Mouse (Mus musculus): ENCODE data around the gene Btrc. TPM values are rescaled to one million over a fixed set of nuclear protein-coding genes. Genes with fewer than 3 reads are reported as not detected.
"Not testable (repeated sequence)": the region's sequence is repeated elsewhere in the genome, so short reads cannot be mapped to it uniquely, and the experiment has no call there.

Gene Btrc
- polyA plus RNA-seq, 1 experiment from 2014 or later: 37.4 TPM

DNA sequence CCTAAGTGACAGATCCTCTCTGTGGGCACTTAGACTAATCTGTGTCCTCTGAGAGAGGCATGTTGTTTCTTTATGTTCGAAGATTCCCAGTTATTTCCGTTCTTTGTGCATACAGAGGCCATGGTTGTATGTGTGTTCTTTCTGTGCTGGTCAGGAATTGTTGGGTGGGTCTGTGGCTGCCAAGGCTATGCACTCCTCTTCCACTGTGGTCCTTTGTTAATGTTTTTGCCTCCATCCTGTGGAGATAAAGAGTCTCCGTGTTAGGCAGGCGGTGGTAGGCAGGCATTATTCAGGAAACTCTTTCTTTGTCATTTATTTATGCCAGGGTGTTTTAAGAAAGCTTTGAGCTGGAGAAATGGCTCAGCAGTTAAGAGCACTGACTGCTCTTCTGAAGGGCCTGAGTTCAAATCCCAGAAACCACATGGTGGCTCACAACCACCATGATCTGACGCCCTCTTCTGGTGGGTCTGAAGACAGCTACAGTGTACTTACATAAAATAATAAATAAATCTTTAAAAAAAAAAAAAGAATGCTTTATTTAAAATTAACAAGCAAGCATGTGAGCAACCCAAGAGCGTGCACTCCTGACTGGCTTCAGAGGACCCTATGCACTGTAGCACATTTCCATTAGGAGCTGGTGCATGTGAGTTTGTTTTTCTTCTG is 67.6 kb downstream of the Btrc start:
- Histone ChIP-seq H3K27me3 (no peaks in the 10 kb centered on the region), H3K4me1 (0 out of 2 replicates have a peak, but pooled peaks cover 4% of the 10 kb centered on the region), H3K9me3 (no peaks in the 10 kb centered on the region), H3K4me2 (no peak overlapping the region), H3K9ac (no peak overlapping the region), H3K27ac (no peak overlapping the region), H3K4me3 (no peak overlapping the region), H3K36me3 (no peaks in the 10 kb centered on the region)
- WGBS: 74% methylated on average over 6 of the region's 6 CpGs
- ATAC-seq (ENCODE audit: borderline replicate concordance, extremely low read depth, low FRiP score, low TSS enrichment): peak; percentile 52; the same call in 1 of the 2 replicates

DNA sequence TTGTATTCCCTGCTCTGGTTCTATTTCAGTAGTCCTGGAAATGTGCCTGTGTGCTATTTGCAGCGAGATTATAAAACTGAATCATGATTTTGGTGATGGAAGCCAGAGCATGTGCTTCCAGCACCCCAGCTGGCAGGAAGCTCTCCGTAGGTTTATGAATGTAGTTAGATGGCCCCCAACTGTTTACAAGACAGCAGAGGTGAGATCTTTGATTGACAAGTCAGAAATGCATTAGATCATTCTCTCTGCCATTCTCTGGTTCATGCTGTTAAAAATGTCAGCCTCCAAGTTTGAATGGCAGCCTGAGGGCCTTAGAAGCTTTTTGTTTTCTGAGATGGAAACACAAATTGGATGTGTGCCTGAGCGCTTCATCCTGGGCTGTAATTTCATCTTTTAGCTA is 68.8 kb downstream of the Btrc start:
- ATAC-seq (ENCODE audit: borderline replicate concordance, extremely low read depth, low FRiP score, low TSS enrichment): no peak
- Histone ChIP-seq H3K9me3 (no peaks in the 10 kb centered on the region), H3K9ac (no peak overlapping the region), H3K27ac (no peak overlapping the region), H3K4me2 (no peak overlapping the region), H3K27me3 (no peaks in the 10 kb centered on the region), H3K36me3 (no peaks in the 10 kb centered on the region), H3K4me3 (no peak overlapping the region), H3K4me1 (0 out of 2 replicates have a peak, but pooled peaks cover 4% of the 10 kb centered on the region)
- 77% methylated on average over 3 of the region's 3 CpGs for WGBS

DNA sequence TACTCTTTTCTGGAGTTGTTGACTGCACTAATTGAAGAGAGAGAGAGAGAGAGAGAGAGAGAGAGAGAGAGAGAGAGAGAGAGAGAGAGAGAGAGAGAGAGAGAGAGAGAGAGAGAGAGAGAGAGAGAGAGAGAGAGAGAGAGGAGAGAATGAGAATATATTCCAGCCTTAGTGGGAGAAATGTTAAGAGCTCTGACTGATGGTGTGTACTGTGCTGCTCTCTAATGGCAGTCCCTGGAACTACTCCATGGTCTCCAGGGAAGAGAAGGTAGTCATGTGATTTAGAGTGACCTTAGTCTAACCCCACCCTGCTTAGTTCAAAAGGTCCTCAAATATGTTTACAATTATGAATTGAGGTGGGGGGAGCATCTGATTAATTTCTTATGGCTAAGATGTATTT is 72.5 kb downstream of the Btrc start:
- not testable (repeated sequence) for H3K9me3 ChIP-seq; ATAC-seq (ENCODE audit: borderline replicate concordance, extremely low read depth, low FRiP score, low TSS enrichment); H3K27me3 ChIP-seq; H3K4me2 ChIP-seq; H3K36me3 ChIP-seq; H3K9ac ChIP-seq; H3K27ac ChIP-seq; H3K4me3 ChIP-seq; H3K4me1 ChIP-seq

DNA sequence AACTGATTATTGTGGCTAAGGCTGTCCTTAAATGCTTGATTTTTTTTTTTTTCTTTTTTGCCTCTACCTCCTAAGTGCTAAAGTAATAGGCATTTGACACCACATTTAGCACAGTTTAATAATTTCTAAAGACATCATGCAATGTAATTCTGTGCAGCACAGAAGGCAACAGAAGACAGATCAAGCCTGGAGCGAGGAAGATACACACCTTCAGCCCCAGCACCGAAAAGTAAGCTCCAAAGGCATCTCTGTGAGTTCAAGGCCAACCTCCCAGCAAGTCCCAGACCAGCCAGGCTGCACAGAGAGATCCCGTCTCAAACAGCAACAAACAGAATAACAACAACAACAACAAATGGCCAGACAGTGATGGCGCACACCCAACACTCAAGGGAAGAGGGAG is 73.6 kb downstream of the Btrc start:
- 88% methylated on average over 4 of the region's 4 CpGs for WGBS
- H3K4me2 ChIP-seq: no peak overlapping the region

DNA sequence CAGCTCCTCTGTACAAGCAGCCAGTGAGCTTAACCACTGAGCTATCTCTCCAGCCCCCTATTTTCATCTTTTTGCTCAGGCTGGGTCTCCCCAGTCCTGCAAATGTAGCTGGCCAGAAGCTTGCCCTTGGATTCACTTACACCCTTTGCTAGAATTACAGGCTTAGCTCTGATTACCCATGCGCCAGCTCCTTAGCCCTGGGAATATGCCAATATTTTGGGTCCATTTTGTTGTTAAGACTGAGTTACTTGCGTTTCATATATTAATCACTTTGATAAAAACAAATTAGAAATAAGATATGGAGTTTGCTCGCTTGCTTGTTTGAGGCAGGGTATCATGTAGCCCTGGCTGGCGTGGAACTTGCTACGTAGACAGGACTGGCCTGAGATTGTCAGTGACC is 74.7 kb downstream of the Btrc start:
- no peak for ATAC-seq (ENCODE audit: borderline replicate concordance, extremely low read depth, low FRiP score, low TSS enrichment)
- H3K9me3 ChIP-seq: no peaks in the 10 kb centered on the region
- 84% methylated on average over 5 of the region's 5 CpGs for WGBS
- no peak overlapping the region for H3K9ac ChIP-seq
- H3K4me1 ChIP-seq: no peaks in the 10 kb centered on the region
- no peak overlapping the region for H3K4me2 ChIP-seq
- no peaks in the 10 kb centered on the region for H3K27me3 ChIP-seq
- no peak overlapping the region for H3K4me3 ChIP-seq
- no peak overlapping the region for H3K27ac ChIP-seq
- no peaks in the 10 kb centered on the region for H3K36me3 ChIP-seq

More for the DNA sequence above, 73.6 kb downstream of the Btrc start:
- Histone ChIP-seq H3K27ac (no peak overlapping the region), H3K36me3 (no peaks in the 10 kb centered on the region), H3K4me3 (no peak overlapping the region), H3K9ac (no peak overlapping the region), H3K27me3 (no peaks in the 10 kb centered on the region), H3K9me3 (no peaks in the 10 kb centered on the region), H3K4me1 (no peaks in the 10 kb centered on the region)
- ATAC-seq (ENCODE audit: borderline replicate concordance, extremely low read depth, low FRiP score, low TSS enrichment): no peak

DNA sequence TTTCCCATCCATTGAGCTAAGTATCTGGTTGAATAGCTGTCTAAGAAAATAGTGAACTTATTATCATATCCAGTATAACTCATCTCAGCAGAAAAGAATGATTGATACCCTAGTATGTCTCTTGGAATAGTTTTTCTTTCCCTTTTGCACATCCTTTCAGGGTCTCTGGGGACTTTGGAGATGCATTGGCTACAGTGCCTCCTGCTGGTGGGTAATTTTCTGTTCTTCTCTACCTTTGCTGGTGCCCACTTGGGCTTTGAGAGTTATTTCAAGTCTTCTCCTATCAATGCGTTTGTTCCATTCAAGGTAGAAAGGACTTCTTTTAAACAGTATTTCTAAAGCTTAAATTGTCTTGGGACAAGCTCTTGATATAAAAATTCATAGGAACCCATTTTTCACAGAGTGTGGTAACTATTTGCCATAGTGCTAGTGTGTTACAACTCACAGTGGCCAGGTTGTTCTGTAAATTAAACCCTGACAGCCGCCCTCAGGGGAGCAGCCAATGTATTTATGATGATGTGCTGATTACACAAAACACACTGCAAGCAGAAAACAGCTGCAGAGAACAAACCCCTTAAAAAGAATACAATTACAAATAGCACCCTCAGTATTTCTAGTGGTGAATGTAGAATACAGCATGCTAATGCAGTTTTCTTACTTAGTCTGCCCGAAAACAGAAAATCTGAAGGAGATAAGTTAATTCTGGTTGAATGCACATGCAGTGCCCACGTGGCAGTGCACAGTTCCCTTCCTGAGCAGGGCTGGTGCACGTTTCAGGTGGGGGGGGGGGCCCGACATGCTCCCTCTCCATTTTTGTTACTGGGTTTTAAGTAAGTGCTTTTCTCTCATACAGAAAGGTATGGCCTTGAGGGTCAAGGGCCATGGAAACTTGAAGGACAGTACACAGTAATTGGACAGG is 75.7 kb downstream of the Btrc start:
- Histone ChIP-seq H3K4me1 (no peaks in the 10 kb centered on the region), H3K36me3 (no peaks in the 10 kb centered on the region), H3K4me3 (no peak overlapping the region), H3K9ac (no peak overlapping the region), H3K4me2 (no peak overlapping the region), H3K9me3 (no peaks in the 10 kb centered on the region), H3K27me3 (no peaks in the 10 kb centered on the region), H3K27ac (no peak overlapping the region)
- 70% methylated on average over 6 of the region's 6 CpGs for WGBS
- no peak for ATAC-seq (ENCODE audit: borderline replicate concordance, extremely low read depth, low FRiP score, low TSS enrichment)

DNA sequence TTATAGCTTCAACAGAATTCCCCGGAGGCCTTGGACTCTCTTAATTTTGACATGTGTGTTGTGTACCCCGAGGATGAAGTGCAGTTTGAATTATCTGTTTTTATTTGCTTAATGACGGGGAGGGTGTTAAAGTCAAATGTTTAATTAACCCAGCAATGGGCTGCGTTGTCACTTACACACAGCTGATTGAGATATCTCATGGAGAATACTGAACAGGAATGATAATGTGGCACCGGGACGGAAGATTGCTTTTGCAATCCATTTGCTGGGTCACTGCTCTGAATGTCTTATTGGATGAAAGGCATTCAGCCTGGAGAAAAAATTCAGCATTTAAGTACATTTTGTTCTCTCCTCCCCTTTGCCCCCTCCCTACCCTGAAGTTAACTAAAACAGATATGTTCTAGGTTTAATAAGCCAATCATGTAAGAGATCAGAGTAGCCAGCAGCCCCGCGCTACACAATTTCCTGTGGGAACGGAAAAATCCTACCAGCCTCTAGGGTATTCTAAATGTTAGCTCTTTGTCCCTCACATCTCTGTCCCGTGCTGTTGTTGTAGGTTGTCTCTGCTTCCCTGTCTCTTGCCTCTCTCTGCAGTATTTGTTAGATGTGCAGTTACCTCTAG is 77.1 kb downstream of the Btrc start:
- peaks cover 6% of the 10 kb centered on the region for H3K4me1 ChIP-seq
- no peak overlapping the region for H3K27ac ChIP-seq
- no peaks in the 10 kb centered on the region for H3K27me3 ChIP-seq
- no peak overlapping the region for H3K4me2 ChIP-seq
- H3K9ac ChIP-seq: no peak overlapping the region
- WGBS: 56% methylated on average over 10 of the region's 10 CpGs
- no peak for ATAC-seq (ENCODE audit: borderline replicate concordance, extremely low read depth, low FRiP score, low TSS enrichment)
- no peak overlapping the region for H3K4me3 ChIP-seq
- no peaks in the 10 kb centered on the region for H3K36me3 ChIP-seq
- no peaks in the 10 kb centered on the region for H3K9me3 ChIP-seq

DNA sequence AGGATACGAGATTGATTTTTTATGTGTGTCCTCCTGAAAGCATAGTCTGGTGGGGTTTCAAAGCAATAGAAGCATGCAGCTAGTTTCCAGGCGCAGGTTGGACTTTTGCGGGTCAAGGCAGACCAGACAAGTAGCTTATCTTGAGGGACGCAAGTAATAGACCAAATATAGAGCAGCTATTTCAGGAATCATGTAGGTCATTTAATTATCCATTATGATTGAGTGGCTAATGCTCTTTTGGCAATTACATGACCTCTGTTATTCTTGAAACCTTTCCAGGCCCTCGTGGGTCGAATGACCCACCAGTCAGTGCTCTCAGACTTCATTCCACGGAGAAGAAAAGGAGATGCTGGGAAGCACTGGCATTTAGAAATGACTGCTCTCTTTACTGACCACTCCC is 78.2 kb downstream of the Btrc start:
- Histone ChIP-seq H3K9me3 (no peaks in the 10 kb centered on the region), H3K4me3 (no peak overlapping the region), H3K27ac (no peak overlapping the region), H3K36me3 (no peaks in the 10 kb centered on the region), H3K4me1 (peaks cover 9% of the 10 kb centered on the region), H3K9ac (no peak overlapping the region), H3K27me3 (no peaks in the 10 kb centered on the region), H3K4me2 (no peak overlapping the region)
- 61% methylated on average over 7 of the region's 7 CpGs for WGBS
- no peak for ATAC-seq (ENCODE audit: borderline replicate concordance, extremely low read depth, low FRiP score, low TSS enrichment)

DNA sequence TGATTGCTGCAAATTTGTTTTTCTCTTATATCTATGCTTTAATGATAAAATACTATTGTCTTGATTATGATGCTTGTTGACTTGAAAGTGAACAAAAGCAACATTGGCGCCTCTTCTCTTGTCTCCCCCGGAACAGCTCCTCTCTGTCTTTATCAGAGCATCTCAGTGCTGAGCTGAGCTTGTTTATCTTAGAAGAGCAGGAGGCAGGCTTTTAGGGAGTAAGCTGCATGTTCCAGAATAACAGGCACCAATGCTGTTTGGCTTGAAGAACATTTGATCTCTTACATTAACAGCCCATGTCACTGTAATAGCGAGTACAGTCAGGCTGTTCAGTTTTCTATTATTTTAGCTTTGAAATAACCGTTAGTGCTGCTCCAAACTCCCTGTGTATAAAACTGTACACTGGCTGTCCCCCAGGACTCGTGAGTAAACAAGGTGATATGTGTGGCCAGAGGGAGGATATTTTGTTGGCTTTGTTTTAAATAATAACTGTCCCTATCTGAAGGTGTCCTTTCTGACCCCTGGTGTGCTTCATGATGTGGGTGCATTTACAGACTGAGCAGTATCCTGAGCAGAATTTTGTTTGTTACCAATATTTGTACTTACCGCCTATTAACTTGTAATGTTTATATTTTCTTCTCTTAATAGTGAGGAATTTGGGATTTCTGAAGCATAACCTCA is 81.9 kb downstream of the Btrc start:
- Histone ChIP-seq H3K9ac (no peak overlapping the region), H3K27me3 (no peaks in the 10 kb centered on the region), H3K4me2 (no peak overlapping the region), H3K27ac (no peak overlapping the region), H3K4me3 (no peak overlapping the region), H3K36me3 (no peaks in the 10 kb centered on the region), H3K9me3 (no peaks in the 10 kb centered on the region), H3K4me1 (peaks cover 13% of the 10 kb centered on the region)
- WGBS: 35% methylated on average over 6 of the region's 6 CpGs
- ATAC-seq (ENCODE audit: borderline replicate concordance, extremely low read depth, low FRiP score, low TSS enrichment): no peak

DNA sequence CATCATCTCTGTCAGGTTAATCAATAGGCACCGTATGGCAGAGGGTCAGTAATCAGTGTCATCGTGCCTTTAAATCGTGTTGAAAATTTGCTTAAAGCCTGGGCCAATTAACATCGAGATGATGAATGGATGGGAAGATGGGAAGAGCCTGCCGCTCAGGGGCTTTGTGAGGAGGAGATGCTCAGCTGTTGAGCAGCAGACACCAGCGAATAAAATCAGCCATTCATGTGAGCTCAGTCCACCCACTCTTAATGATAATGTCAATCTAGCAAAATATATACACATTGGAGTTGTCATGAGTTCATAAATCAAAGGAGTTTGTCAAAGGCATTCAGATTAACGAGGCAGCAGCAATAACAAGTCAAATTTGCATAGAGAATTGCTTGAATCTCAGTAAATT is 83.1 kb downstream of the Btrc start:
- Histone ChIP-seq H3K4me3 (no peak overlapping the region), H3K27me3 (no peaks in the 10 kb centered on the region), H3K36me3 (no peaks in the 10 kb centered on the region), H3K27ac (no peak overlapping the region), H3K4me1 (peaks cover 13% of the 10 kb centered on the region), H3K9me3 (no peaks in the 10 kb centered on the region), H3K4me2 (no peak overlapping the region), H3K9ac (no peak overlapping the region)
- WGBS: 39% methylated on average over 7 of the region's 7 CpGs
- no peak for ATAC-seq (ENCODE audit: borderline replicate concordance, extremely low read depth, low FRiP score, low TSS enrichment)

DNA sequence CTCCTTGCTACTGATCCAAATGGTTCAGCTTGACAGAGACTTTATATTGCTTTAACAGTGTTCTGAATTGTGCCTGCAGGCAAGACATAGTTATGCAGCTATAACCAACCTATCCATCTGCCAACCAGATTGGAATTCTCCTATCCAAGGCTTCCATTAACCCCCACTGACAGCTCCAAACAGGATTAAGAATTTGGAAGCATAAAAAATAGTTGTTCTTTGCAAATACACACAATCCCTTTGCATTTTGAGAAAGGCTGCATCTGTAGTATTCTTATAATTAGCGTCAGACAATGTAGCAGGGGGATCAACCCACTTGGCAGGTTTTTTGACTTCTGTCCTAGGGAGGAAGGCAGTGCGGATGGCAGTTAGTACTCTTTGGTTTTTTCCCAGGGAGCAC is 83.7 kb downstream of the Btrc start:
- no peak overlapping the region for H3K4me3 ChIP-seq
- 76% methylated on average over 2 of the region's 2 CpGs for WGBS
- no peaks in the 10 kb centered on the region for H3K36me3 ChIP-seq
- peaks cover 13% of the 10 kb centered on the region for H3K4me1 ChIP-seq
- H3K27ac ChIP-seq: no peak overlapping the region
- H3K9me3 ChIP-seq: no peaks in the 10 kb centered on the region
- H3K4me2 ChIP-seq: no peak overlapping the region
- no peaks in the 10 kb centered on the region for H3K27me3 ChIP-seq
- ATAC-seq (ENCODE audit: borderline replicate concordance, extremely low read depth, low FRiP score, low TSS enrichment): no peak
- no peak overlapping the region for H3K9ac ChIP-seq

Data from lung, embryonic 15.5 days (tissue).